Mouse (Mus musculus): ENCODE measurements at regions not wholly inside any gene's neighbourhood (a gene's known extent, or its start where the extent isn't known, plus 50 kb on each side); places are given as distances from the start of the nearest gene placed in this dataset.

- ATAC-seq, result no peak
Measured at GRCm38 (mm10) chr12:77785647-77786046, 408.4 kb upstream of the Gm6657 start.

- ATAC-seq, result no peak
Measured at GRCm38 (mm10) chr12:77786678-77787077, 407.4 kb upstream of the Gm6657 start.

GRCm38 (mm10) chr12:77788273-77788672 lies 405.8 kb upstream of the Gm6657 start:
- peak; percentile 63 for ATAC-seq

GRCm38 (mm10) chr12:77789427-77789826 lies 404.6 kb upstream of the Gm6657 start:
- ATAC-seq, result no peak

GRCm38 (mm10) chr12:77789871-77790270 lies 404.2 kb upstream of the Gm6657 start:
- ATAC-seq, result no peak

- no peak for ATAC-seq
Measured at GRCm38 (mm10) chr12:77790891-77791672, 403.0 kb upstream of the Gm6657 start.

- ATAC-seq, result no peak
Measured at GRCm38 (mm10) chr12:77798516-77798915, 395.5 kb upstream of the Gm6657 start.

GRCm38 (mm10) chr12:77799134-77799770 lies 394.8 kb upstream of the Gm6657 start:
- ATAC-seq, result no peak

GRCm38 (mm10) chr12:77807674-77808073 lies 386.4 kb upstream of the Gm6657 start:
- no peak for ATAC-seq

GRCm38 (mm10) chr12:77811276-77811675 lies 382.8 kb upstream of the Gm6657 start:
- no peak for ATAC-seq

- no peak for ATAC-seq
Measured at GRCm38 (mm10) chr12:77819456-77819855, 374.6 kb upstream of the Gm6657 start.

- ATAC-seq, result no peak
Measured at GRCm38 (mm10) chr12:77823381-77824030, 370.5 kb upstream of the Gm6657 start.

GRCm38 (mm10) chr12:77833411-77834169 lies 360.5 kb upstream of the Gm6657 start:
- ATAC-seq, result no peak

- ATAC-seq, result no peak
Measured at GRCm38 (mm10) chr12:77834891-77835290, 359.2 kb upstream of the Gm6657 start.

- ATAC-seq, result no peak
Measured at GRCm38 (mm10) chr12:77836231-77836630, 357.8 kb upstream of the Gm6657 start.

GRCm38 (mm10) chr12:77841844-77842415 lies 352.1 kb upstream of the Gm6657 start:
- ATAC-seq, result no peak

- no peak for ATAC-seq
Measured at GRCm38 (mm10) chr12:77852595-77853577, 341.2 kb upstream of the Gm6657 start.

- no peak for ATAC-seq
Measured at GRCm38 (mm10) chr12:77854281-77855075, 339.6 kb upstream of the Gm6657 start.

GRCm38 (mm10) chr12:77855796-77856195 lies 338.2 kb upstream of the Gm6657 start:
- no peak for ATAC-seq

- ATAC-seq, result no peak
Measured at GRCm38 (mm10) chr12:77857281-77857680, 336.8 kb upstream of the Gm6657 start.

Measured in inflammation-experienced regulatory T-cells, adult 6 months (primary cell).